Mouse (Mus musculus) liver, postnatal 0 days (tissue): ENCODE data around the gene Sox14.

Experiments
- CTCF ChIP-seq: sonication (generic); IDR thresholded peaks from 2 replicates; pipeline ENCODE4 v1.5.1; 2016; ENCODE audit warnings: antibody characterized with exemption, low read depth
- EP300 ChIP-seq: IDR thresholded peaks from 2 replicates; pipeline ENCODE4 v1.6.1; 2016; ENCODE audit warnings: antibody characterized with exemption, low read depth, mild to moderate bottlenecking

GRCm38 (mm10) chr9:99846820-99847219 lies 29.1 kb downstream of the Sox14 start:
- no peak for TF ChIP-seq EP300
- peak; percentile 91 for TF ChIP-seq CTCF
